Mouse (Mus musculus): Measurements from ENCODE around the gene Flna. TPM values are rescaled to one million over a fixed set of nuclear protein-coding genes. Genes with fewer than 3 reads are reported as not detected.
A peak's percentile ranks its signal among the peaks of the same experiment; 100 is the strongest.
"Not testable (repeated sequence)": the region's sequence is repeated elsewhere in the genome, so short reads cannot be mapped to it uniquely, and the experiment has no call there.

Gene Flna
- polyA plus RNA-seq, 1 experiment = 545 TPM

DNA sequence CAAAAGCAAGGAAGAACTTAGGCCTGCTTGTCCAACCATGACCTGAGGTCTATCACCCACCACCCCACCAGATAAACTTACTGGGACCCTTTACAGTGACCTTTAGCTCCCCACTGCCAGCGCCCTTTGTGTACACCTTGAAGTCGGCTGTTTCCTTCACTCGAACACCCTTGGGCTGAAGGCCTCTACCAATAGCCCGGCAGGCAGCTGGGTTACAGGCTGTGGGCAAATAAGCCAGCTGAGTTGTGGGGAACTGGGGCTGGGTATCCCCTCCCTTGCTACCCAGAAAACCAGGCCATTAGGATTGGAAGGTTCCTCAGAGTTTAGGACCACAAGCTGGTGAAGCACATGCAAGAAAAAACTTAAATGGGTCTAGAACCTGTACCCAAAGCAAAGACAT lies 9.3 kb downstream of the Flna start:
- peaks cover 53% of the 10 kb centered on the region for H3K79me2 ChIP-seq (ENCODE audit: control insufficient read depth, insufficient read depth)
- no peak overlapping the region for H3K4me3 ChIP-seq
- no peak for TF ChIP-seq TCF12 (IDR thresholded peaks at IDR 0.05; ENCODE audit: insufficient read depth, poor library complexity, severe bottlenecking)
- no peak for TF ChIP-seq MAX (IDR thresholded peaks at IDR 0.05; ENCODE audit: low read depth)
- TF ChIP-seq POLR2A (IDR thresholded peaks at IDR 0.05; ENCODE audit: insufficient read length, low read depth) = no peak
- no peak for TF ChIP-seq USF1 (IDR thresholded peaks at IDR 0.05; ENCODE audit: low read depth)
- TF ChIP-seq TCF3 (IDR thresholded peaks at IDR 0.05; ENCODE audit: insufficient read length, low read depth) = no peak
- H3K36me3 ChIP-seq (ENCODE audit: control insufficient read depth, insufficient read depth) = peaks cover 36% of the 10 kb centered on the region
- H3K27me3 ChIP-seq (ENCODE audit: control insufficient read depth, insufficient read depth, insufficient read length) = no peaks in the 10 kb centered on the region
- H3K4me2 ChIP-seq (ENCODE audit: low read depth) = no peak overlapping the region
- H3ac ChIP-seq (ENCODE audit: control insufficient read depth, insufficient read length) = no peak overlapping the region

GRCm38 (mm10) chrX:74233196-74233595 lies 16.4 kb downstream of the Flna start:
- TF ChIP-seq USF1 (IDR thresholded peaks at IDR 0.05; ENCODE audit: low read depth) = no peak
- no peak for TF ChIP-seq TCF12 (IDR thresholded peaks at IDR 0.05; ENCODE audit: insufficient read depth, poor library complexity, severe bottlenecking)
- TF ChIP-seq E2F4 (IDR thresholded peaks at IDR 0.05; ENCODE audit: insufficient read depth) = no peak
- no peak for TF ChIP-seq REST (IDR thresholded peaks at IDR 0.05; ENCODE audit: insufficient read depth, insufficient read length)
- no peak for TF ChIP-seq MAX (IDR thresholded peaks at IDR 0.05; ENCODE audit: low read depth)
- TF ChIP-seq TCF3 (IDR thresholded peaks at IDR 0.05; ENCODE audit: insufficient read length, low read depth) = no peak
- TF ChIP-seq SRF (IDR thresholded peaks at IDR 0.05; ENCODE audit: control insufficient read depth, insufficient read length, low read depth) = no peak
- TF ChIP-seq POLR2AphosphoS2 (IDR thresholded peaks at IDR 0.05; ENCODE audit: insufficient read length, low read depth) = no peak
- no peak for TF ChIP-seq POLR2A (IDR thresholded peaks at IDR 0.05; ENCODE audit: insufficient read length, low read depth)
- TF ChIP-seq MYOG (IDR thresholded peaks at IDR 0.05; ENCODE audit: control insufficient read depth in 1 of 3, insufficient read depth in 1 of 3, insufficient read length in 2 of 3, low read depth in 2 of 3) = no peak
- no peak for TF ChIP-seq CEBPB (IDR thresholded peaks at IDR 0.05; ENCODE audit: insufficient read depth, poor library complexity, severe bottlenecking)
- no peak for TF ChIP-seq MYOD1 (IDR thresholded peaks at IDR 0.05; ENCODE audit: control insufficient read depth in 1 of 3, insufficient read length in 2 of 3, low read depth in 2 of 3)
- Histone ChIP-seq H3K27me3 (ENCODE audit: control insufficient read depth, insufficient read depth, insufficient read length) (no peaks in the 10 kb centered on the region), H3K36me3 (ENCODE audit: control insufficient read depth, insufficient read depth) (peaks cover 35% of the 10 kb centered on the region), H3K79me2 (ENCODE audit: control insufficient read depth, insufficient read depth) (peaks cover 6% of the 10 kb centered on the region), H3ac (ENCODE audit: control insufficient read depth, insufficient read length) (no peak overlapping the region), H3K4me2 (ENCODE audit: low read depth) (no peak overlapping the region), H3K4me3 (no peak overlapping the region)

DNA sequence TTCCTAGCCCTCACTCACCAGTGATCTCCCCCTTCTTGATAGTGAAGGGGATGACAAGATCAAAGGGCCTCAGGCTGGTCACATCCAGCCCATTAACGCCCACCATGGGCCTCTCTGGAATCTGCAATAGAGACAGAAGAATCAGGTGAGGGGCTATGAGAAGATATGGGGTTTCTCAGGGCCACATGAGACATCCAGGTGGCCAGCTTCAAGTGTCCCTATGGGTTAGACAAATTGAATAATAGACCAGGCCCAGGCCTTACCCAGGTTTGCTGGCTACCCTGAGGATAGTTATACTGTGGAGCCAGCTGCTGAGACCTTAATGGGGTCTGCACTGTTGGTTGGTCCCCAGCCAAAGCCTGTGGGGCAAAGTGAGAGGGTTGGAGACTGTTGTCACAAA lies 19.6 kb downstream of the Flna start:
- no peaks in the 10 kb centered on the region for H3K27me3 ChIP-seq (ENCODE audit: control insufficient read depth, insufficient read depth, insufficient read length)

GRCm38 (mm10) chrX:74220099-74220498 lies 29.5 kb downstream of the Flna start:
- H3K4me3 ChIP-seq; H3K79me2 ChIP-seq (ENCODE audit: control insufficient read depth, insufficient read depth); H3K4me2 ChIP-seq (ENCODE audit: low read depth); H3K27me3 ChIP-seq (ENCODE audit: control insufficient read depth, insufficient read depth, insufficient read length); H3ac ChIP-seq (ENCODE audit: control insufficient read depth, insufficient read length): not testable (repeated sequence)
- peaks cover 29% of the 10 kb centered on the region for H3K36me3 ChIP-seq (ENCODE audit: control insufficient read depth, insufficient read depth)

More for the DNA sequence above, 19.6 kb downstream of the Flna start:
- Histone ChIP-seq H3K36me3 (ENCODE audit: control insufficient read depth, insufficient read depth) (peaks cover 46% of the 10 kb centered on the region), H3K4me3 (no peak overlapping the region), H3K4me2 (ENCODE audit: low read depth) (no peak overlapping the region), H3K79me2 (ENCODE audit: control insufficient read depth, insufficient read depth) (no peaks in the 10 kb centered on the region), H3ac (ENCODE audit: control insufficient read depth, insufficient read length) (no peak overlapping the region)
- TF ChIP-seq TCF12 (IDR thresholded peaks at IDR 0.05; ENCODE audit: insufficient read depth, poor library complexity, severe bottlenecking) (no peak), POLR2AphosphoS2 (IDR thresholded peaks at IDR 0.05; ENCODE audit: insufficient read length, low read depth) (no peak), TCF3 (IDR thresholded peaks at IDR 0.05; ENCODE audit: insufficient read length, low read depth) (no peak), MYOD1 (IDR thresholded peaks at IDR 0.05; ENCODE audit: control insufficient read depth in 1 of 3, insufficient read length in 2 of 3, low read depth in 2 of 3) (no peak), MAX (IDR thresholded peaks at IDR 0.05; ENCODE audit: low read depth) (no peak), USF1 (IDR thresholded peaks at IDR 0.05; ENCODE audit: low read depth) (no peak), SRF (IDR thresholded peaks at IDR 0.05; ENCODE audit: control insufficient read depth, insufficient read length, low read depth) (no peak), REST (IDR thresholded peaks at IDR 0.05; ENCODE audit: insufficient read depth, insufficient read length) (no peak), CEBPB (IDR thresholded peaks at IDR 0.05; ENCODE audit: insufficient read depth, poor library complexity, severe bottlenecking) (no peak), E2F4 (IDR thresholded peaks at IDR 0.05; ENCODE audit: insufficient read depth) (no peak), POLR2A (IDR thresholded peaks at IDR 0.05; ENCODE audit: insufficient read length, low read depth) (no peak), MYOG (IDR thresholded peaks at IDR 0.05; ENCODE audit: control insufficient read depth in 1 of 3, insufficient read depth in 1 of 3, insufficient read length in 2 of 3, low read depth in 2 of 3) (no peak)

GRCm38 (mm10) chrX:74219449-74219848 lies 30.2 kb downstream of the Flna start:
- H3K4me3 ChIP-seq = no peak overlapping the region

More at GRCm38 (mm10) chrX:74219449-74219848, 30.2 kb downstream of the Flna start:
- H3K36me3 ChIP-seq (ENCODE audit: control insufficient read depth, insufficient read depth) = peaks cover 23% of the 10 kb centered on the region
- TF ChIP-seq TCF12 (IDR thresholded peaks at IDR 0.05; ENCODE audit: insufficient read depth, poor library complexity, severe bottlenecking) (no peak), POLR2AphosphoS2 (IDR thresholded peaks at IDR 0.05; ENCODE audit: insufficient read length, low read depth) (peak; percentile 67)
- no peak overlapping the region for H3K4me2 ChIP-seq (ENCODE audit: low read depth)
- H3K27me3 ChIP-seq (ENCODE audit: control insufficient read depth, insufficient read depth, insufficient read length) = no peaks in the 10 kb centered on the region
- no peaks in the 10 kb centered on the region for H3K79me2 ChIP-seq (ENCODE audit: control insufficient read depth, insufficient read depth)
- no peak overlapping the region for H3ac ChIP-seq (ENCODE audit: control insufficient read depth, insufficient read length)
